Comparison of ENCODE assay signal across 7 mouse cellular contexts in the genomic region with DNA sequence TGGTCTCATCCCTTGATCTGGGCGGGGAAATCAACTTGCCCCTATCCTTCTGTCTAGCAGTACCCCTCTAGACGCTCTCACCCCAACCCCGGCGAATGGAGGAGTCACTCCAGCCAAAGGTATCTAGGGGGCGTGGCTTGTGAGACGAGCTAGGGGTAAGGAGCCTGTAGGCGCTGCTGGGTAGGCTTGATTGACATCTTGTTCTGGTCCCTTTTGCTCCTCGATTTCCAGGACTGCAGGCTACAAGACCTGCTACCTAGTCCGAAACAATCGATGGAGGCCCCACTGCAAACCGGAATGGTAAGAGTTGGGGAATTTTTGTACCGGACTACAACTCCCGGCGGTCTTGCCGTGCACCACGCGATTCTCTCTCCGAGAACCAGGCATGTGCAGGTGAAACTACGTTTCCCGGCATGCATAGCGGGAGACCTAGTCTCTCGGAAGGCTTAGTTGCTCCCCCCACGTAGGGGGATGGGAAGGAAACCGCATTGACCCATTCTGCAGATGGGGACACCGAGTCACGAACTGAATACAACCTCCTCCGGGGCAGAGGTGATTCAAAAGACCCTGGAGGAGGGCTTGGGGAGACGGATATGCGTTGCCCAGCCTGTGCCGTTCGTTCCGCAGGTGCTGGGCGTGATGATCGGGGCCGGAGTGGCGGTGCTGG. TPM values are rescaled to one million over a fixed set of nuclear protein-coding genes. Genes with fewer than 3 reads are reported as not detected.
DNase-seq lines count a peak whose midpoint lies in the region; ATAC-seq lines count a peak whose summit lies in the region.

No protein-coding gene starts in this region.

- peak overlapping the region; percentile 62 for H3K4me3 ChIP-seq in embryonic facial prominence, embryonic 12.5 days
- peak overlapping the region; percentile 39 for H3K4me3 ChIP-seq in limb, embryonic 11.5 days (ENCODE audit: low read depth, low read length)
- H3K4me3 ChIP-seq in midbrain, embryonic 14.5 days (replicated peaks; ENCODE audit: low read depth, low read length) = peak overlapping the region; percentile 64

- peaks cover 26% of the 10 kb centered on the region for H3K36me3 ChIP-seq in embryonic facial prominence, embryonic 12.5 days
- no peaks in the 10 kb centered on the region for H3K36me3 ChIP-seq in limb, embryonic 11.5 days (ENCODE audit: control insufficient read depth, insufficient read depth, low read length)
- peaks cover 30% of the 10 kb centered on the region for H3K36me3 ChIP-seq in midbrain, embryonic 14.5 days (ENCODE audit: control insufficient read depth, insufficient read depth, low read length)

- peak overlapping the region; percentile 96 for H3K4me2 ChIP-seq in embryonic facial prominence, embryonic 12.5 days (replicated peaks)
- peak overlapping the region; percentile 86 for H3K4me2 ChIP-seq in limb, embryonic 11.5 days (ENCODE audit: low read depth, severe bottlenecking)
- peak overlapping the region; percentile 89 for H3K4me2 ChIP-seq in midbrain, embryonic 14.5 days (ENCODE audit: low read length)

- ATAC-seq in embryonic facial prominence, embryonic 12.5 days (ENCODE audit: insufficient number of reproducible peaks, insufficient read depth, low FRiP score, low TSS enrichment) = peak; percentile 86
- ATAC-seq in limb, embryonic 11.5 days (ENCODE audit: insufficient number of reproducible peaks, low FRiP score, low TSS enrichment, low read depth) = peak; percentile 87
- ATAC-seq in midbrain, embryonic 14.5 days (ENCODE audit: low FRiP score, low TSS enrichment) = peak; percentile 88

- WGBS in embryonic facial prominence, embryonic 12.5 days = 1% methylated on average over 36 of the region's 36 CpGs
- WGBS in limb, embryonic 11.5 days = 1% methylated on average over 36 of the region's 36 CpGs
- 1% methylated on average over 36 of the region's 36 CpGs for WGBS in midbrain, embryonic 14.5 days

- H3K9ac ChIP-seq in embryonic facial prominence, embryonic 12.5 days = peak overlapping the region; percentile 61
- peak overlapping the region; percentile 56 for H3K9ac ChIP-seq in limb, embryonic 11.5 days (ENCODE audit: low read length)
- H3K9ac ChIP-seq in midbrain, embryonic 14.5 days (replicated peaks; ENCODE audit: low read length) = peak overlapping the region; percentile 36

- H3K27ac ChIP-seq in embryonic facial prominence, embryonic 12.5 days = peak overlapping the region; percentile 76
- no peak overlapping the region; the same call in 1 of the 2 replicates for H3K27ac ChIP-seq in limb, embryonic 11.5 days (replicated peaks; ENCODE audit: low read depth, low read length)
- H3K27ac ChIP-seq in midbrain, embryonic 14.5 days (replicated peaks; ENCODE audit: low read depth, low read length) = peak overlapping the region; percentile 75

- no peaks in the 10 kb centered on the region for H3K9me3 ChIP-seq in embryonic facial prominence, embryonic 12.5 days
- H3K9me3 ChIP-seq in limb, embryonic 11.5 days (ENCODE audit: control insufficient read depth, low read length) = peaks cover 3% of the 10 kb centered on the region; the same call in 1 of the 2 replicates
- no peaks in the 10 kb centered on the region for H3K9me3 ChIP-seq in midbrain, embryonic 14.5 days (ENCODE audit: control insufficient read depth, low read length)

- DNase-seq in adrenal gland, postnatal 25 days = peak; percentile 90
- peak; percentile 99 for DNase-seq in heart, adult 11 months
- DNase-seq in kidney, adult 18-20 months = peak; percentile 96
- peak; percentile 93 for DNase-seq in limb, embryonic 11.5 days (ENCODE audit: low spot score)
- peak; percentile 96 for DNase-seq in midbrain, embryonic 14.5 days
- DNase-seq in spleen, adult 18-20 months = peak; percentile 84 to 91

- no peaks in the 10 kb centered on the region for H3K27me3 ChIP-seq in embryonic facial prominence, embryonic 12.5 days
- H3K27me3 ChIP-seq in limb, embryonic 11.5 days (ENCODE audit: control insufficient read depth, insufficient read depth, low read length) = no peaks in the 10 kb centered on the region
- H3K27me3 ChIP-seq in midbrain, embryonic 14.5 days (ENCODE audit: control insufficient read depth, insufficient read depth, low read length) = no peaks in the 10 kb centered on the region

- H3K4me1 ChIP-seq in embryonic facial prominence, embryonic 12.5 days = 0 out of 2 replicates have a peak, but pooled peaks cover 4% of the 10 kb centered on the region
- peaks cover 6% of the 10 kb centered on the region for H3K4me1 ChIP-seq in limb, embryonic 11.5 days (ENCODE audit: control insufficient read depth, insufficient read depth, low read length)
- H3K4me1 ChIP-seq in midbrain, embryonic 14.5 days (ENCODE audit: control insufficient read depth, insufficient read depth, low read length) = no peaks in the 10 kb centered on the region

RNA-seq across cellular contexts. Expression of a gene that starts 1.4 kb away (rescaled TPM):
- 41.7 and 63.8 TPM in 2 replicates for total RNA-seq in adrenal gland, postnatal 25 days (2021)
- 29.0 and 29.6 TPM in 2 replicates for polyA plus RNA-seq in embryonic facial prominence, embryonic 12.5 days (2016; fragmentation: Nextera tagmentation; extraction: Ambion mirVana)
- polyA plus RNA-seq in limb, embryonic 11.5 days (2014; fragmentation: Nextera tagmentation; extraction: Ambion mirVana) = 13.4 and 15.7 TPM in 2 replicates
- 26.4 and 31.1 TPM in 2 replicates for polyA plus RNA-seq in midbrain, embryonic 14.5 days (2014; fragmentation: Nextera tagmentation; extraction: Ambion mirVana)

RNA-seq across cellular contexts. Expression of a gene that starts 16.3 kb away (rescaled TPM):
- 46.3 and 46.5 TPM in 2 replicates for total RNA-seq in adrenal gland, postnatal 25 days (2021)
- 62.0 and 66.2 TPM in 2 replicates for polyA plus RNA-seq in embryonic facial prominence, embryonic 12.5 days (2016; fragmentation: Nextera tagmentation; extraction: Ambion mirVana)
- polyA plus RNA-seq in limb, embryonic 11.5 days (2014; fragmentation: Nextera tagmentation; extraction: Ambion mirVana) = 44.1 and 46.5 TPM in 2 replicates
- polyA plus RNA-seq in midbrain, embryonic 14.5 days (2014; fragmentation: Nextera tagmentation; extraction: Ambion mirVana) = 76.7 and 78.9 TPM in 2 replicates

RNA-seq across cellular contexts. Expression of a gene that starts 23.6 kb away (rescaled TPM):
- 18.2 and 24.3 TPM in 2 replicates for total RNA-seq in adrenal gland, postnatal 25 days (2021)
- 66.4 and 67.9 TPM in 2 replicates for polyA plus RNA-seq in embryonic facial prominence, embryonic 12.5 days (2016; fragmentation: Nextera tagmentation; extraction: Ambion mirVana)
- 28.3 and 39.0 TPM in 2 replicates for polyA plus RNA-seq in limb, embryonic 11.5 days (2014; fragmentation: Nextera tagmentation; extraction: Ambion mirVana)
- 53.0 and 80.8 TPM in 2 replicates for polyA plus RNA-seq in midbrain, embryonic 14.5 days (2014; fragmentation: Nextera tagmentation; extraction: Ambion mirVana)

RNA-seq across cellular contexts. Expression of a gene that starts 45.9 kb away (rescaled TPM):
- total RNA-seq in adrenal gland, postnatal 25 days (2021) = not detected in 2 replicates
- polyA plus RNA-seq in embryonic facial prominence, embryonic 12.5 days (2016; fragmentation: Nextera tagmentation; extraction: Ambion mirVana) = 0.10 TPM in 1 of 2 replicates, not detected in the other
- 0.13 TPM in 1 of 2 replicates, not detected in the other for polyA plus RNA-seq in limb, embryonic 11.5 days (2014; fragmentation: Nextera tagmentation; extraction: Ambion mirVana)
- polyA plus RNA-seq in midbrain, embryonic 14.5 days (2014; fragmentation: Nextera tagmentation; extraction: Ambion mirVana) = 0.18 and 0.58 TPM in 2 replicates

RNA-seq across cellular contexts. Expression of a gene that starts 49.1 kb away (rescaled TPM):
- 11.2 and 12.4 TPM in 2 replicates for total RNA-seq in adrenal gland, postnatal 25 days (2021)
- 5.0 and 6.1 TPM in 2 replicates for polyA plus RNA-seq in embryonic facial prominence, embryonic 12.5 days (2016; fragmentation: Nextera tagmentation; extraction: Ambion mirVana)
- 2.9 and 3.8 TPM in 2 replicates for polyA plus RNA-seq in limb, embryonic 11.5 days (2014; fragmentation: Nextera tagmentation; extraction: Ambion mirVana)
- 3.2 and 3.9 TPM in 2 replicates for polyA plus RNA-seq in midbrain, embryonic 14.5 days (2014; fragmentation: Nextera tagmentation; extraction: Ambion mirVana)
